Mouse (Mus musculus) gastrocnemius, postnatal 14 days (tissue): ENCODE measurements around the gene Sypl. TPM values are rescaled to one million over a fixed set of nuclear protein-coding genes. Genes with fewer than 3 reads are reported as not detected.

Experiments used
- DNase-seq: peaks from one replicate; pipeline ENCODE4 v3.0.0; 2021; ENCODE audit warnings: mixed read lengths
- intact Hi-C: fragments of 180-260 bp; cut with DNase I; formaldehyde crosslinking; loops from one replicate; pipeline ENCODE4 v1.15.1; 2025; ENCODE audit warnings: low total_unique reads
- total RNA-seq, 2 experiments: library from RNA; stranded (reverse); gene quantifications; 2 replicates each; pipeline ENCODE4 v1.2.3; 2021

Gene Sypl
- total RNA-seq, 2 experiments from 2014 or later: 124 TPM

- no peak for DNase-seq
- intact Hi-C loops: loop anchor here (10.0 kb wide), 1 partner anchor 184 kb away; no protein-coding TSS in a partner anchor
Measured at GRCm38 (mm10) chr12:32930566-32930965, 23.1 kb upstream of the Sypl start.

- DNase-seq: no peak
- intact Hi-C loops: loop anchor here (10.0 kb wide), 1 partner anchor 178 kb away; no protein-coding TSS in a partner anchor
Measured at GRCm38 (mm10) chr12:32936246-32936946, 17.3 kb upstream of the Sypl start.

GRCm38 (mm10) chr12:32941141-32941540, 12.6 kb upstream of the Sypl start:
- no peak for DNase-seq
- intact Hi-C loops: no loop called here

GRCm38 (mm10) chr12:32943347-32943746, 10.3 kb upstream of the Sypl start:
- DNase-seq: no peak
- intact Hi-C loops: no loop called here

GRCm38 (mm10) chr12:32943951-32944350, 9.7 kb upstream of the Sypl start:
- no peak for DNase-seq
- intact Hi-C loops: no loop called here

GRCm38 (mm10) chr12:32944884-32945454, 8.7 kb upstream of the Sypl start:
- DNase-seq: no peak
- intact Hi-C loops: no loop called here

GRCm38 (mm10) chr12:32946376-32946775, 7.3 kb upstream of the Sypl start:
- no peak for DNase-seq
- intact Hi-C loops: no loop called here

- intact Hi-C loops: no loop called here
- DNase-seq: peak; percentile 43
Measured at GRCm38 (mm10) chr12:32952416-32952815, 1.3 kb upstream of the Sypl start.

GRCm38 (mm10) chr12:32953066-32953465, 625 bp upstream of the Sypl start:
- DNase-seq: no peak
- intact Hi-C loops: no loop called here

- intact Hi-C loops: no loop called here
- no peak for DNase-seq
Measured at GRCm38 (mm10) chr12:32954216-32955021, 728 bp downstream of the Sypl start.

- DNase-seq: no peak
- intact Hi-C loops: no loop called here
Measured at GRCm38 (mm10) chr12:32955037-32955436, 1.3 kb downstream of the Sypl start.

- DNase-seq: no peak
- intact Hi-C loops: no loop called here
Measured at GRCm38 (mm10) chr12:32957211-32957610, 3.5 kb downstream of the Sypl start.

GRCm38 (mm10) chr12:32962132-32962531, 8.4 kb downstream of the Sypl start:
- intact Hi-C loops: no loop called here
- DNase-seq: no peak

- no peak for DNase-seq
- intact Hi-C loops: no loop called here
Measured at GRCm38 (mm10) chr12:32963858-32964257, 10.2 kb downstream of the Sypl start.

GRCm38 (mm10) chr12:32972287-32972686, 18.6 kb downstream of the Sypl start:
- no peak for DNase-seq
- intact Hi-C loops: no loop called here

GRCm38 (mm10) chr12:32974893-32975292, 21.2 kb downstream of the Sypl start:
- intact Hi-C loops: no loop called here
- no peak for DNase-seq

GRCm38 (mm10) chr12:32975501-32975900, 21.8 kb downstream of the Sypl start:
- DNase-seq: no peak

GRCm38 (mm10) chr12:32982631-32983030, 28.9 kb downstream of the Sypl start:
- DNase-seq: no peak
- intact Hi-C loops: no loop called here

More at GRCm38 (mm10) chr12:32975501-32975900, 21.8 kb downstream of the Sypl start:
- intact Hi-C loops: no loop called here

- intact Hi-C loops: no loop called here
- no peak for DNase-seq
Measured at GRCm38 (mm10) chr12:32983081-32983480, 29.4 kb downstream of the Sypl start.

GRCm38 (mm10) chr12:32986284-32986683, 32.6 kb downstream of the Sypl start:
- no peak for DNase-seq
- intact Hi-C loops: no loop called here
